Mouse (Mus musculus) forebrain, embryonic 13.5 days (tissue): ENCODE results near the gene Tbx19. TPM values are rescaled to one million over a fixed set of nuclear protein-coding genes. Genes with fewer than 3 reads are reported as not detected.

Experiments
- ATAC-seq: fragments of 200-750 bp; cut with Nextera tagmentation; 2 replicates; pipeline ENCODE4 v1.8.0; 2017
- H3K27ac ChIP-seq: fragments of 300-500 bp; sonication (generic); 2 replicates; pipeline ENCODE4 v1.5.1; 2015; ENCODE audit warnings: inconsistent platforms, mild to moderate bottlenecking, moderate library complexity
- H3K27me3 ChIP-seq: fragments of 300-500 bp; sonication (generic); 2 replicates; pipeline ENCODE4 v1.6.1; 2015; ENCODE audit warnings: mild to moderate bottlenecking, inconsistent platforms
- H3K36me3 ChIP-seq: fragments of 300-500 bp; sonication (generic); 2 replicates; pipeline ENCODE4 v1.6.1; 2015; ENCODE audit warnings: mild to moderate bottlenecking, inconsistent platforms; ENCODE audit not compliant: poor library complexity, severe bottlenecking
- H3K4me1 ChIP-seq: fragments of 300-500 bp; sonication (generic); 2 replicates; pipeline ENCODE4 v1.6.1; 2015; ENCODE audit warnings: inconsistent platforms
- H3K4me2 ChIP-seq: fragments of 300-500 bp; sonication (generic); 2 replicates; pipeline ENCODE4 v1.6.1; 2015; ENCODE audit warnings: inconsistent platforms, mild to moderate bottlenecking, moderate library complexity
- H3K4me3 ChIP-seq: fragments of 300-500 bp; sonication (generic); 2 replicates; pipeline ENCODE4 v1.5.1; 2015; ENCODE audit warnings: mild to moderate bottlenecking, inconsistent platforms
- H3K9ac ChIP-seq: fragments of 300-500 bp; sonication (generic); 2 replicates; pipeline ENCODE4 v1.6.1; 2015; ENCODE audit warnings: mild to moderate bottlenecking, inconsistent platforms
- H3K9me3 ChIP-seq: fragments of 300-500 bp; sonication (generic); replicated peaks from 2 replicates; pipeline ENCODE4 v1.6.1; 2016; ENCODE audit warnings: inconsistent platforms
- WGBS: fragments of 180-500 bp; shearing (Covaris S2); methylation state at CpG from one replicate; pipeline ENCODE4 v1.1.7; 2015; 5-methylcytosine and 5-hydroxymethylcytosine counted together
- polyA plus RNA-seq: library from polyadenylated mRNA; unstranded; fragments of >200 nt; fragmentation: Nextera tagmentation; extraction: Ambion mirVana; gene quantifications from 2 replicates; pipeline ENCODE4 v1.2.1, GENCODE M21; 2015

Gene Tbx19
- polyA plus RNA-seq, 1 experiment from 2014 or later: 0.10 TPM

DNA sequence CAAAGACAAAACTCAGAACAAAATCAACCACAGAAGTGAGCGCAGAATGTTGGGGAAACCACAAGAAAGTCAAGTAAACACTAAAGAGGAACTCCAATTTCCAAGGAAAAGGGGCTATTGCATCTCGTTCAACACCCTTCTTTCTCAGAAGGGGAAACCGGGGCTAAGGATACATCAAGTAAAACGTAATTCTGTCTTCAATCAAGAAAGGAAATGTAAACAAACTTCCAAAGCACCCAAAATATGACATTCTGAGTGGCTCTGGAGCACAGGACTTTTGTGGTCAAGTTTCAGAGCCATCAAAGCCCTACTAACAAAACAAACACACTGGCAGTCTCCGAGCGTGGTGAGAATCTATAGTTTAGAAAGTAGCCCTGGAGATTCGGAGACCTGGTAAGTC is 32.9 kb upstream of the Tbx19 start:
- Histone ChIP-seq H3K4me3 (peak overlapping the region; percentile 65), H3K4me2 (peak overlapping the region; percentile 94), H3K9ac (peak overlapping the region; percentile 67; the same call in 1 of the 2 replicates), H3K27ac (no peak overlapping the region), H3K9me3 (no peaks in the 10 kb centered on the region), H3K4me1 (peaks cover 19% of the 10 kb centered on the region), H3K27me3 (peaks cover 3% of the 10 kb centered on the region; the same call in 1 of the 2 replicates), H3K36me3 (no peaks in the 10 kb centered on the region)
- 17% methylated on average over 7 of the region's 7 CpGs for WGBS
- no peak for ATAC-seq

GRCm38 (mm10) chr1:165192714-165193264 is 32.2 kb upstream of the Tbx19 start:
- Histone ChIP-seq H3K36me3 (no peaks in the 10 kb centered on the region), H3K9ac (no peak overlapping the region), H3K27me3 (peaks cover 3% of the 10 kb centered on the region; the same call in 1 of the 2 replicates), H3K4me2 (no peak overlapping the region; the same call in 1 of the 2 replicates), H3K4me3 (no peak overlapping the region), H3K27ac (no peak overlapping the region), H3K9me3 (no peaks in the 10 kb centered on the region), H3K4me1 (peaks cover 22% of the 10 kb centered on the region)
- no peak for ATAC-seq
- 81% methylated on average over 10 of the region's 10 CpGs for WGBS

DNA sequence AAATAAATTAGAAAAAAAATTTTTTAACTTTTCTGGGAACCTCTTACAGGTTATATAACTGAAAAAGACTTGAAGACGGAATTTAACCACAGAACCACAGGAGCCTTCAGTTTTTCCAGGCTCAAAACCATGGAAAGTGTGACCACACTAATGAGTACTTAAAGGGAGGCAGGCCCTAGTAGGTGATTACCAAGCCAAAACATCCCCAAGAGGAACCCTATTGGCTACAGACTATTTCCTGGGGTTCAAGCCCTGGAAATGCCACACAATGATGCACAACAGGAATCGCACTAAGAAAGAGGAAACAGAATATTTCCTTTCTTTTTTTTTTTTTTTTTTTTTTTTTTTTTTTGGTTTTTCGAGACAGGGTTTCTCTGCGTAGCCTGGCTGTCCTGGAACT is 31.5 kb upstream of the Tbx19 start:
- H3K36me3 ChIP-seq: no peaks in the 10 kb centered on the region
- 76% methylated on average over 4 of the region's 4 CpGs for WGBS
- H3K4me1 ChIP-seq: peaks cover 29% of the 10 kb centered on the region
- H3K27me3 ChIP-seq: peaks cover 3% of the 10 kb centered on the region; the same call in 1 of the 2 replicates
- no peak overlapping the region for H3K4me3 ChIP-seq
- no peak overlapping the region for H3K4me2 ChIP-seq
- ATAC-seq: no peak
- no peak overlapping the region for H3K9ac ChIP-seq
- H3K27ac ChIP-seq: no peak overlapping the region
- H3K9me3 ChIP-seq: no peaks in the 10 kb centered on the region

DNA sequence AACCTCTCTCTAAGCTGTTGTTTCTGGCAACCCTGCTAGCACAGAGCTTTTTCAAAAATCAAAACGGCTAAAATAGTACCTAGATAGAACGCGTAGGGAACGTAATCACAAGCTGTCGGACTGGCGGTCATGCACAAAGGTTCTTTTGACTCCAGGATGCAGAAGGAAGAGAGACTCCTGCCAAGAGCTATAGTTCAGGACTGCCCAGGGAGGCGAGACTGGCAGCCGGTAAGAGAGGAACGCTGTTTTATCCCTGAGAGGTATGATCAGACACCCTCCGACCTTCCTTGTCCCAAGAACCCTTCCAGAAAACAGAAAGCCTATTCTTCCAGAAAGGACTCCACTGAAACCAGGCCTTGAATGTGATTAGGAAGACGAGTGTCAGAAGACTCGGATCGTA is 31.0 kb upstream of the Tbx19 start:
- H3K4me2 ChIP-seq: no peak overlapping the region
- no peak overlapping the region for H3K27ac ChIP-seq
- H3K9ac ChIP-seq: no peak overlapping the region
- H3K4me3 ChIP-seq: no peak overlapping the region
- no peak for ATAC-seq
- no peaks in the 10 kb centered on the region for H3K9me3 ChIP-seq
- peaks cover 3% of the 10 kb centered on the region; the same call in 1 of the 2 replicates for H3K27me3 ChIP-seq
- H3K36me3 ChIP-seq: no peaks in the 10 kb centered on the region
- WGBS: 45% methylated on average over 13 of the region's 13 CpGs
- peaks cover 31% of the 10 kb centered on the region for H3K4me1 ChIP-seq

DNA sequence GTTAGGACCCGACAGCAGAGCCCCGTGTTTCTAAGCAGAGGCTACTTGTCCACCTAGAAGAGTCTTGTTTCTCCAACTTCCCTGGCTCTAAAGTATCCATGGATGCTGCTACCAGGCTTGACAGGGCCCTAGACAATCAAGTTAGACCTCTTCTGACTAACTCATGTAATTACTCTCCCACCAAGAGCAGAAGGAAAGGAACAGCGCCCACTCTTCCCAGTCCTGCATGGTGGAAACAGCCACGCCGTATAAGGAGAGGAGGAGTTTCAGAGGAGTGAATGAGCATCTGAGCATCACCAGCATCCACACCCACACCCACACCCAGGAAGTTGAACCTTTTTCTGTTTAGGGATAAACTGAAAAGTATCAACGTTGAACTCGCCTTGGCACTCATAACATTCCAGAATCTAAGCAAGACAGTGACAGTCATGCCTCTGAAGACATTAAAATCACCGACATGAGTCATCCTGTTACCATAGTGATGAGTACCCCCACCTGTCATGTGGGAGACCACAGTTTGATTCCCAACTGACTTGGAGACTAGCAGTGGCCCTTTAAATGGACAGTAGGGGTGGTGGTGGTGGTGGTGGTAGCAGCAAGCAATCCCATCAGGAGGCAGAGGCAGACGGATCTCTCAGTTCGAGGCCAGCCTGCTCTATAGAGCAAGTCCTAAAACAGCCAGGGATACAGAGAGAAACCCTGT is 30.1 kb upstream of the Tbx19 start:
- Histone ChIP-seq H3K27me3 (peaks cover 3% of the 10 kb centered on the region; the same call in 1 of the 2 replicates), H3K27ac (no peak overlapping the region), H3K4me2 (no peak overlapping the region), H3K4me1 (peaks cover 31% of the 10 kb centered on the region), H3K9me3 (no peaks in the 10 kb centered on the region), H3K9ac (no peak overlapping the region), H3K4me3 (no peak overlapping the region), H3K36me3 (no peaks in the 10 kb centered on the region)
- WGBS: 92% methylated on average over 10 of the region's 10 CpGs
- ATAC-seq: no peak

- Histone ChIP-seq H3K9ac (no peak overlapping the region), H3K27ac (no peak overlapping the region), H3K4me2 (no peak overlapping the region), H3K36me3 (no peaks in the 10 kb centered on the region), H3K4me1 (peaks cover 32% of the 10 kb centered on the region), H3K27me3 (peaks cover 3% of the 10 kb centered on the region; the same call in 1 of the 2 replicates), H3K9me3 (no peaks in the 10 kb centered on the region), H3K4me3 (no peak overlapping the region)
- WGBS: 81% methylated on average over 6 of the region's 6 CpGs
- ATAC-seq: no peak
These were observed 29.5 kb upstream of the Tbx19 start for GRCm38 (mm10) chr1:165190068-165190467.

- ATAC-seq: no peak
- Histone ChIP-seq H3K4me1 (peaks cover 28% of the 10 kb centered on the region), H3K9ac (no peak overlapping the region), H3K27ac (no peak overlapping the region), H3K36me3 (no peaks in the 10 kb centered on the region), H3K4me2 (no peak overlapping the region), H3K9me3 (no peaks in the 10 kb centered on the region), H3K4me3 (no peak overlapping the region), H3K27me3 (peaks cover 3% of the 10 kb centered on the region; the same call in 1 of the 2 replicates)
- WGBS: 73% methylated on average over 10 of the region's 10 CpGs
These were observed 28.4 kb upstream of the Tbx19 start for GRCm38 (mm10) chr1:165188806-165189580.

GRCm38 (mm10) chr1:165187357-165187756 is 26.8 kb upstream of the Tbx19 start:
- no peaks in the 10 kb centered on the region for H3K9me3 ChIP-seq
- peak; percentile 52 for ATAC-seq
- no peaks in the 10 kb centered on the region for H3K36me3 ChIP-seq
- H3K4me3 ChIP-seq: no peak overlapping the region
- no peak overlapping the region for H3K4me2 ChIP-seq
- no peak overlapping the region for H3K9ac ChIP-seq
- 44% methylated on average over 5 of the region's 5 CpGs for WGBS
- no peak overlapping the region for H3K27ac ChIP-seq
- H3K27me3 ChIP-seq: no peaks in the 10 kb centered on the region
- H3K4me1 ChIP-seq: peaks cover 25% of the 10 kb centered on the region

- Histone ChIP-seq H3K27me3 (no peaks in the 10 kb centered on the region), H3K4me2 (no peak overlapping the region), H3K4me3 (no peak overlapping the region), H3K36me3 (no peaks in the 10 kb centered on the region), H3K27ac (no peak overlapping the region), H3K9me3 (no peaks in the 10 kb centered on the region), H3K4me1 (peaks cover 20% of the 10 kb centered on the region), H3K9ac (no peak overlapping the region)
- no peak for ATAC-seq
- 79% methylated on average over 12 of the region's 12 CpGs for WGBS
These were observed 25.9 kb upstream of the Tbx19 start for GRCm38 (mm10) chr1:165186491-165186890.

GRCm38 (mm10) chr1:165185116-165185515 is 24.5 kb upstream of the Tbx19 start:
- no peaks in the 10 kb centered on the region for H3K27me3 ChIP-seq
- peaks cover 20% of the 10 kb centered on the region for H3K4me1 ChIP-seq
- no peak overlapping the region for H3K27ac ChIP-seq
- H3K9ac ChIP-seq: no peak overlapping the region
- no peaks in the 10 kb centered on the region for H3K9me3 ChIP-seq
- no peak overlapping the region for H3K4me3 ChIP-seq
- no peak overlapping the region for H3K4me2 ChIP-seq
- no peak for ATAC-seq
- 32% methylated on average over 7 of the region's 7 CpGs for WGBS
- H3K36me3 ChIP-seq: no peaks in the 10 kb centered on the region

DNA sequence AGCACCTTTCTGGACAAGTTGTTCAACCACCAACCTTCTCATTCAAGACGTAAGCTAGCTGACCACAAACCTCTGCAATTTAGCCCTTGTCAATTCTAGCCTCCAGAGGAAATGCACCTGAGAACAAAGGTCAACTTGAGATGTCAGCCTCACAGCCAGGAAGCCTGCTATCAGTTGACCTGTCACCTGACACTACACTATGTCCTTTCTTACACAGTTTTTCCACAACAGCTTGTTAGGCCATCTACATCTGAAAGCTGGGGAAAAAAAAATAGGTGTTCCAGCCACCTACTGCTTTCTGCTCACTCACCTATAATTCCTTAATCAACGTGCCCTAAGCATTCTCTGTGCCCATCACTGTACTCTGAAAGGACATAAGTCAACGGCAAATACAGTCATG is 23.6 kb upstream of the Tbx19 start:
- H3K9me3 ChIP-seq: no peaks in the 10 kb centered on the region
- H3K4me1 ChIP-seq: peaks cover 20% of the 10 kb centered on the region
- no peak overlapping the region for H3K4me2 ChIP-seq
- H3K4me3 ChIP-seq: no peak overlapping the region
- H3K36me3 ChIP-seq: no peaks in the 10 kb centered on the region
- ATAC-seq: no peak
- no peak overlapping the region for H3K27ac ChIP-seq
- no peak overlapping the region for H3K9ac ChIP-seq
- WGBS: 84% methylated on average over 3 of the region's 3 CpGs
- no peaks in the 10 kb centered on the region for H3K27me3 ChIP-seq

DNA sequence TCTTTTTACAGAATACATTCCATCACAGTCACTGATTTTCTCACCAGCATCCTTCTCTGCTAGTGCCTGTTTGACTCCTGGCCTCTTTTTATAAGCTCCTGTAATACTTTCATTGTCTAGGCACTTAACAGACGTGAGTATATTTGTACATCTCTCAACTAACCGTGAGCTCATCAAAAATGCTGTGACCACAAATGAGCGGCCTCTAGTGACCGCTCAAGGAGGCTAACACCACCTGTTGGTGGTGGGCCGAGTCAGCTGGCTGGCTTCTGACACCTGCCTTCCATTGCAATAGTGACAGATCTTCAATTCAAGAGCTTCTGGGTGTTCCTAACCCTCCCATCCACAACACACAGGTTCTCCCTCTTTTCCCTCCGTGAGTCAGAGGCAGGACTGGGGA is 22.8 kb upstream of the Tbx19 start:
- Histone ChIP-seq H3K36me3 (no peaks in the 10 kb centered on the region), H3K4me1 (peaks cover 20% of the 10 kb centered on the region), H3K27me3 (no peaks in the 10 kb centered on the region), H3K9me3 (no peaks in the 10 kb centered on the region), H3K9ac (no peak overlapping the region), H3K4me2 (no peak overlapping the region), H3K4me3 (no peak overlapping the region), H3K27ac (no peak overlapping the region)
- no peak for ATAC-seq
- WGBS: 84% methylated on average over 6 of the region's 6 CpGs
